Mouse (Mus musculus) olfactory bulb, adult 2 months (tissue): ENCODE data around the gene AI854703.

Experiments used
- CTCF ChIP-seq: fragments of 200-500 bp; IDR thresholded peaks from 2 replicates; pipeline ENCODE4 v1.5.1; 2012; ENCODE audit warnings: low read depth, mild to moderate bottlenecking, low read length, moderate library complexity; ENCODE audit not compliant: insufficient read depth
- POLR2A ChIP-seq: fragments of 200-500 bp; IDR thresholded peaks from 2 replicates; pipeline ENCODE4 v1.6.1; 2012; ENCODE audit warnings: mild to moderate bottlenecking, low read depth, low read length, moderate library complexity; ENCODE audit not compliant: insufficient read depth

DNA sequence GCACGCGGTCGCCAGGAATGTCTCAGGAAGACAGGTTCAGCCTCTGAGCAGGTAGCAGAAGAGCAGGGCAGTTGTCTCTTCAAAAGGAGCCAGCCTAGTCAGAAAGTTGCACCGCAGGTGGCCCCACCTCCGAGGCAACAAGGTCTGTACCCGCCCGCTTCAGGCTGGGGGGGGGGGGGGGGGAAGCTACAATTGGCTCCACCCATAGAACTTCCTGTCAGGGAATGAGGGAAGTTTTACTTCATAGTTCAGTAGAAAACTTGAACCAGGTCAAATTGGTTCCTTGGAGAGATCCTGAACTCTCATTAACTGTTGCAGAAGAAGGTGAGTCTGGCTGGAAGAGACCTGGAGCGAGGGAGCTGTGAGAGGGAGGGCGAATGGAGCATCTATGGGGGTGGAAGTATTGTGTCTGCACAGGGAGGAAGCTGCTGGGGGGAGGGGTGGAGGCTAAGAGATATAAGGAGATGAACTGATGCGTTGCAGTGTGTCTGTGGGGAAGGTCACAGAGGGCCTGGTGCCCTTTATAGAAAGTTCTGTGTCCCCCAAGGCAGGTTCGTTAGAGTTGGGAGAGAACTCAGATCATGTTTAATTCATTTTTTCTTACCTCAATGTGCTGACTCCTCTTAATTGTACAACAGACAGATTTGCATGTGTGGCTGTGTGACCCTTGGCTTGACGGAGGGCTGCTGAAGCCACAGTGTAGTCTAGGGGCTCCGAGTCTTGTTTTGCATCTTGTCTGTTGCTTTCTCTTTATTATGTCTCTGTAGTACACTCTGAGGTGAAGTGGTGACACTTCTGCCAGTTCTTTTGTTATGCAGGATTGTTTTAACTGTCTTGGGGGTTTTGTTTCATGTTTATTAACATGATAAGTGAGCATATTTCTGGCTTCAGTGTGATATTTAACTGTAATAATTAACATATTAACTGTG, 49.6 kb downstream of the AI854703 start, which contains the start of gene Gimap9:
- TF ChIP-seq CTCF = no peak
- TF ChIP-seq POLR2A = no peak
